Mouse (Mus musculus) heart, adult 8-10 months (tissue): ENCODE results near the gene Hist1h2bp. TPM values are rescaled to one million over a fixed set of nuclear protein-coding genes. Genes with fewer than 3 reads are reported as not detected.
"Not testable (repeated sequence)": the region's sequence is repeated elsewhere in the genome, so short reads cannot be mapped to it uniquely, and the experiment has no call there.

Experiments used
- DNase-seq: peaks from one replicate; pipeline ENCODE4 v3.0.0; 2022; ENCODE audit warnings: low spot score
- total RNA-seq, 4 experiments: library from RNA; stranded (reverse); gene quantifications; 2 replicates each; pipeline ENCODE4 v1.2.4; 2022

Gene Hist1h2bp
- 1 to 10 TPM in 3 of 4 experiments, under 1 TPM in 1; 0.81 to 6.2 (median 1.3) TPM for total RNA-seq

DNA sequence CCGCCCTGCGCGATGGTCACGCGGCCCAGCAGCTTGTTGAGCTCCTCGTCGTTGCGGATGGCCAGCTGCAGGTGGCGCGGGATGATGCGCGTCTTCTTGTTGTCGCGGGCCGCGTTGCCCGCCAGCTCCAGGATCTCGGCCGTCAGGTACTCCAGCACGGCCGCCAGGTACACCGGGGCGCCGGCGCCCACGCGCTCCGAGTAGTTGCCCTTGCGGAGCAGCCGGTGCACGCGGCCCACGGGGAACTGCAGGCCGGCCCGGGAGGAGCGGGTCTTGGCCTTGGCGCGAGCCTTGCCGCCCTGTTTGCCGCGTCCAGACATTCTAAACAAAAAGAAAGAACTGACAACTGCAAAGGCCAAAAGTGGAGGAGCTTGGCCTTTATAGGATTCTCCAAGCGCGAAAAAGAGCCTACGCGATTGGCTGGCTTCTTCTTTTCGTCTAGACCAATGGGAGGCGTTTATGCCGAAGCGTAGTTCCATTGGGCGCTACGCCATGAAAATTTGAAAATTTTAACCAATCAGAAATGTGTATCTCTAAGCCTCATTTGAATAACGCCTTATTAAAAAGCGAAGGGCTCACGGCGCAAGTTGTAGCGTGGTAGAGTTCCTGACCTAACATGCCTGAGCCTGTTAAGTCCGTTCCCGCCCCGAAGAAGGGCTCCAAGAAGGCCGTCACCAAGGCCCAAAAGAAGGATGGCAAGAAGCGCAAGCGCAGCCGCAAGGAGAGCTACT, at the start of gene Hist1h2bp, which contains the start of gene Hist1h2an:
Hist1h2bp (plus strand) TSS at position 563 of the 731 bp plus-strand sequence.
Hist1h2an (minus strand) TSS at position 320 of the 731 bp plus-strand sequence.
- peak; percentile 96 for DNase-seq

DNA sequence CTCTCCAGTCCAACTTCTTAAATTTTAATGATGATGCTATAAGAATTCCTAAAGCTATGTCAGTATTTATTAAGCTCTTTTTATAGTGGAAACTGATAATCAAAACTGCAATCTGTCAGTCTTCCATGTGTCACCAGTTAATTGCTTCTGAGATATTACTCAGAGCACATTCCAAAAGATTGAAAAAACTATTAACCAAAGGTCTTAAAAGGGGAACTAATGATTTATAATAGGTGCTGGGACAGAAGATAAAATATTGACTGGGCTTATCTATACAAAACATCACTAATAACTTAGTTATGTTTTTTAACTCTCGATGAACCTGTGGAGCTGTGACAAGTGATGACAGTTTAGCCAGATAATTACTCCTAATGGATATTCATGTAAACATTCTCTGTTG, 42.3 kb upstream of the Hist1h2bp start:
- no peak for DNase-seq

DNA sequence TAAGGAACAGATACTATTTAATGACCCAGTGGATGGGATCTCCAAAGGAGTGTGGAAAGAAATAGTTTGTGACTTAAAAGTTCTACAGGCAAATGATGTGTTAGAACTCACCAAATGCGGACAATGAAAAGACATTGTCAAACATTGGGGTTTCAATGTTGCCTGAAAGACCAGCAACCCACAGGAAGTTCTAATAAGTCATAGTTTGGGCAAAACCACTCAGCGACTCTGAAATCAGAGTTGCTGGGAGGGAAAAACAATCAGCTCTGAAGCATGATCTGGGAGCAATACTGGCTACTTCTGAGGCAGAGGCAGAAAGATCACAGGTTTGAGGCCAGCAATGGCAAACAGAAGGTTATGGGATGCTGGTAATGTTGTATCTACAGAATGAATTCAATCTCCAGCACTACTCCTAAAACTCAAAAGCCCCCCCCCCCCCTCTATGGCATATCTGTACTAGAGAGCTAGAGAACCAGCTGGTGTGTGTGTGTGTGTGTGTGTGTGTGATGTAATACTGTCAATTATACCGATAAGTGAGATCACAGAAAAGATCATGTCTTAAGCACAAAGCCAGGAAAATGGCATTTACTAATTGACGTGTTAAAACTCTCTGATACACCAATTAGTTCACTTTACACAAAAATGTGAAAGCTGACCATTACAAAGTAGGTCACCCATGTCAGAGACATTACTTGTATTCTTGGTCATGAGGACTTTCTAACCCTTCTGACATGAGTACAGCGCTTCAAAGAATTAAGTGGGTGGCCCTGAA, 37.7 kb upstream of the Hist1h2bp start:
- DNase-seq: no peak

DNA sequence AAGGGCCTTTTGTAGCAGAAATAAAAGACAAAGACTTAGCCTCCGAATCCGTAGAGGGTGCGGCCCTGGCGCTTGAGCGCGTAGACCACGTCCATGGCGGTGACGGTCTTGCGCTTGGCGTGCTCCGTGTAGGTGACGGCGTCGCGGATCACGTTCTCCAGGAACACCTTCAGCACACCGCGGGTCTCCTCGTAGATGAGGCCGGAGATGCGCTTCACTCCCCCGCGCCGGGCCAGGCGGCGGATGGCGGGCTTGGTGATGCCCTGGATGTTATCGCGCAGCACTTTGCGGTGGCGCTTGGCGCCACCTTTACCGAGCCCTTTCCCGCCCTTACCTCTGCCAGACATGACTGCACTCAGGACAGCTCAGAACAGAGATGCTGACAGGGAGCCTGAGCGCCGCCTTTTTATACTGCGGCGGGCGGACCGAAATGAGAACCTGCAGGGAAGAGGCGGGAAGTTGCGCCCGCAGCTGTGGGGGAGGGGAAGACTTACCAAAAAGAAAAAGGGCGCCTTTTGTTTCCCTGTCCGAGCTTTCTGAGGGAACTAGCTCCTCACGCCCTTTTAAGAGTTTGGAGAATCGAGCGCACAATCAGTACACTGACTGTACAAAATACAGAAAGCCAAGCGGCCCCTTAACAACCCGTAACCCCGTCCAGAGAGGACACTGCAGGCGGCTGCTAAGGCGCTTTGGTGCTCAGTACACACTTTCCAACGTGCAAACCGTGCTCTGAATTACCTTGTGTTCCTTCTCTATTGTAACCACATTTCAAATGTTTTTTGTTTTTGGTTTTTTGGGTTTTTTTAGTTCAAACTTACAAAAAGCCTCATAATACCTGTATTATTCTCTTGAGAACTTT, 36.9 kb upstream of the Hist1h2bp start, which contains the start of gene Hist1h4k:
Hist1h4k (minus strand) TSS at position 347 of the 859 bp plus-strand sequence.
- peak; percentile 75 for DNase-seq

DNA sequence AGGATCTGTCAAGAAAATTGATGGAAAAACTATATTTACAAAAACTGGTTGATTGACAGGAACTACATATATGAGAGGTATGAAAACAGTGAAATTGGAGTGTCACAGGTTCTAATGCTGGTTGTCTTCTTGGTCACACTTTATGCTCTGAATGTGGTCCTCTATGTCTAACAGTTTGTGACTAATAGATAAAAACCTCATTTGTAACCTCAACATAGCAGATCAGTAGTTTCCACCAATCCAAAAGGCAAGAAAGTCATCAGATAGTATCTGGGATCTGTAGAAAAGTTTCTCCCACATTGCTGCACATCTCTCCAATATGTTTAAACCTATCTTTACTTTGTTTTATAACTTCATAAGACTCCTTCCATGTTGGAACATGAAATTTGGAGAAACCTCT, 35.8 kb upstream of the Hist1h2bp start:
- DNase-seq: no peak

DNA sequence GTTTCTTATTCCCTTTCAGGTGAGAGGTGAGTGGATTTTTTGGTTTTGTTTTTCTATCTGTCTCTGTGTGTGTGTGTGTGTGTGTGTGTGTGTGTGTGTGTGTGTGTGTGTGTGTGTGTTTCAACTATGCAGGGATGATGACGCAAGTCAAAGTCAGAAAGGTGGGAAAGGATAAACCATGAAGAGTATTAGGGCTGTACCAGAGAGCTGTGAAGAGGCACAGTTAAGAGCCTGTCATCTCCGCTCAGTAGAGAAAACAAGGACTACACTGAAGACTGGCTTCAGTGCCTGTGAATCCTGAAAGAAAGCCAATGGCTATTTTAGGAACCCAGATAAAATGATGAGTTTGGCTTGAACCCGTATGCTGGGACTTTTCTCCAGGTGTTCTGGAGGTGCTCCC, 35.4 kb upstream of the Hist1h2bp start:
- DNase-seq: no peak

DNA sequence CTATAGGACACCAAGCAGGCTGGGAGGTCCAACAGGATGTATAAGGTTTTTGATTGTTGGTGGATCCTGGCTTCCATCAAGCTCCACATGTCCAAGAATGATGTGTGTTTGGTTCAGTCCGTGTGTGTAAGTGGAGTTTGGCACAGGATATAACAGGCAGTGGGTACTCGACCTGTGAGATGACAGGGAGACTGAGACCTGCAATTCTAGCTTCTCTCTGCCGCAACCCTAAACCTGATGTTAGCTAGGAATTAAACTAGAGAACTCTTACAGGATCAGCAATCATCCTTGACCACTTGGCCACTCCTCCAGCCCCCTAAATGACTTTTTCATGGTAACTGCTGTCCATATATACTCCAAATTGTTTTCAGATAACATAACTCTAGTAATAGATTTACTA, 34.9 kb upstream of the Hist1h2bp start:
- DNase-seq: no peak

DNA sequence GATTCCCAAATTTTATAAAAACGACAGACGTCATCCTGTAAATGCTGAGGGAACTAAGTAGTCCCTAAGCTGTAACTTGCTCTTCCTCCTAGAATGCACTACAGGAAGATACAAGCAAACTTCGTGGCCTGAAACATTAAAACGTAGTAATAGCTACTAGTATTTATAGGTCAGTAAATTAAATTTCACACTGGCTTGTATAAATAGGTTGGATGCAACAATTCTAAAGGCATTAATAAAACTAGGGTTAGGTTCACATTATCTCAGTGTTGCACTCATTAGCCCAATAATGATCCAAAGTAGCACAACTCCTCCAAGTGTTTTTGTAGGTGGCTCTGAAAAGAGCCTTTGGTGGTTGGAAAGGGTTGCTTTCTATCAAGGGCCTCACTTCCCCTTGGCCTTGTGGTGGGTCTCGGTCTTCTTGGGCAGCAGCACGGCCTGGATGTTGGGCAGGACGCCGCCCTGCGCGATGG, 34.2 kb upstream of the Hist1h2bp start:
- no peak for DNase-seq

DNA sequence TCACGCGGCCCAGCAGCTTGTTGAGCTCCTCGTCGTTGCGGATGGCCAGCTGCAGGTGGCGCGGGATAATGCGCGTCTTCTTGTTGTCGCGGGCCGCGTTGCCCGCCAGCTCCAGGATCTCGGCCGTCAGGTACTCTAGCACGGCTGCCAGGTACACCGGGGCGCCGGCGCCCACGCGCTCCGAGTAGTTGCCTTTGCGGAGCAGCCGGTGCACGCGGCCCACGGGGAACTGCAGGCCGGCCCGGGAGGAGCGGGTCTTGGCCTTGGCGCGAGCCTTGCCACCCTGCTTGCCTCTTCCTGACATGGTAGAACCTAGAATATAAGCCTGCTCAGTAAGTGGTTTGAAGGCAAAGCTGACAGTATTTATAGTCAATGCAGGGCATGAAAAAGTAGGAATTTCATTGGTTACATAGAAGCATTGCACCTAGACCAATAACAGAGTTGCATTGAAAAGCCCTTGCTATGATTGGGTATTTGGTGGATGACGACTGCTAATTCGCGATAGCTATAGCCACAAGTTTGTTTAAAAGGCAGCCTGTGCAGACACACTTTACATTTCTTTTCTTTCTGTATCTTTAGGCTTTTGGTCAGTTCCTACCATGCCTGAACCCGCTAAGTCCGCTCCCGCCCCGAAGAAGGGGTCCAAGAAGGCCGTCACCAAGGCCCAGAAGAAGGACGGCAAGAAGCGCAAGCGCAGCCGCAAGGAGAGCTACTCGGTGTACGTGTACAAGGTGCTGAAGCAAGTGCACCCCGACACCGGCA, 33.6 kb upstream of the Hist1h2bp start, which contains the start of the genes Hist1h2ak and Hist1h2bn:
Hist1h2ak (minus strand) TSS at position 304 of the 762 bp plus-strand sequence.
Hist1h2bn (plus strand) TSS at position 600 of the 762 bp plus-strand sequence.
- peak; percentile 89 for DNase-seq

DNA sequence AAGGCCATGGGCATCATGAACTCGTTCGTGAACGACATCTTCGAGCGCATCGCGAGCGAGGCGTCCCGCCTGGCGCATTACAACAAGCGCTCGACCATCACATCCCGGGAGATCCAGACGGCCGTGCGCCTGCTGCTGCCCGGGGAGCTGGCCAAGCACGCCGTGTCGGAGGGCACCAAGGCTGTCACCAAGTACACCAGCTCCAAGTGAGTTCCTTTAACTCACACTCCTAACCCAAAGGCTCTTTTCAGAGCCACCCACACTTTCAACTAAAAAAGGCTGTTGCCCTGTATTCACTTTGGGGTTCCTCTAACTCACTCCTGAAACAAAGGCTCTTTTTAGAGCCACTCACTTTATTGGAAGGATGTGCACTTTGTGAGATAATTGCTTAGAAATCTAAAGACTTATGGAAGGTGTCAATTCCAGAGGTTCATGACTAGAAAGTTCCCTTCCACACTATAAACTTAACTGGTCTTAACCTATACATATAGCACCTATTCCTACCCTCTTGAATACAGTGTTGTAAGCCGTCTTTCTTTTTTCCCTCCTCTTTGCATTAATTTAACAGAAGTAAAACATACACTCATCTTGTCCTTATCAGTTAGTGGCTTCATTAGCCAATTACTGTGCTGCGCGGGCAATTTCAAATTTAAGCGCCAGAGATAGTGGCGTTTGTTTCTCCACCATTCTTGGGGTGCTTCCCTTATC, 32.8 kb upstream of the Hist1h2bp start:
- DNase-seq: not testable (repeated sequence)

DNA sequence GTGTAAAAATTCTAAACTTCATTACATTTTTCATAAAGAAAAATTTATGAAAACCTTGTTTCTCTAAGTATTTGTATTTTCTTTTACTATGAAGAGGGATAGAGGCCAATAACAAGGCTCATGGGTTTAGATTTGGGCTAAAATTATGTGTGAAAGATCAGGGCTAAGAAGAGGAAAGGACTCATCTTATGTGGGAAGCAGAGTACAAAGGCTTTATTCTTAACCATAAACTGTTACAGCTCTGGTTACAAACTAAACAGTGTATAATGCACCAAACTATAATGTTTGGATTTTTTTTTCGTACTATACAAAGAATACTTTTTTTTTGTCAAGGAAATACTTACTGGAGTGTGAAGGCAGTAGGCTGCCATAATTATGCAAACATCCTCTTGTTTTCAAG, 31.6 kb upstream of the Hist1h2bp start:
- DNase-seq: no peak

DNA sequence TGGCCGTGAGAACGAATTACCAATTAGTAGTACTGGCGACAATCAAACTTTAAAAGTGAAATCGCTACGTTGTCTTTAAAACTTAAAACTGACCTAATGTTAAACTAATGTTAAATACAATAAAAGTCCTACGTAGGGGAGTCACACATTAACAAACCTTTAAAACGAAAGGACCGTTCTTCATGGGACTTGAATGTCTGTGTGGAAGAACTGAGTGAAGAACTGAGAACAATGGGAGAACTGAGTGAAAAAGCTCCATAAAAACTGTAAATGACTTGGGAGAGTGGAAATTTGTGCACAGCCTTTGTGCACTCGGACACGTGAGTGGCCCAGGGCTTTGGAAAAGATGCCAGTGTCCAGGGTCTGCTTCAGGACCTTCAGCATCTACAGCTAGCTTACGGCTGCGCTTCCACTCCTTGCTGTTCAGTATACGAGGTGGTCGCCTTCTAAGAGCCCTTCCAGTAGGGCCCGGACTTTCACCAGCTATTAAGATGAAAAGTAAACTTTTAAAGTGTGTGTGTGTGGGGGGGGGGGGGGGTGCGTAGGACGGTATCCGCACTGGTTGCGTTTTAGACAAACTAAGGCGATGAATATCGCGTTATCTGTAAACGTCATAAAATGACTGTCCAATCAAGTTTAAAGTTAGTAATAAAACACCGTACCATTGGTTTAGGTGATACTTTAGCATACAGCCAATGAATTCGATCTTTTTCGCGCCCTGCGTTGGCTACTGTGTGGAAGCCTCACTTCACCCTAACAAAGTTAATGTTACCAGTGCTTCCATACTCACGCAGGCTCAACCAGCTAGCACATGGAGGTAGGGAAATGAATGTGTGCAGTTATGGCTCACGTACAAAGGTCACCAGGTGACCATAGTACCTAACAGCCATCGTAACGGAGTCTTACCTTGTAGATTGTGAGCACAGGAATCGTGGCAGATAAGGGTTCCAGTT, 8.2 kb upstream of the Hist1h2bp start:
- DNase-seq: peak; percentile 90

DNA sequence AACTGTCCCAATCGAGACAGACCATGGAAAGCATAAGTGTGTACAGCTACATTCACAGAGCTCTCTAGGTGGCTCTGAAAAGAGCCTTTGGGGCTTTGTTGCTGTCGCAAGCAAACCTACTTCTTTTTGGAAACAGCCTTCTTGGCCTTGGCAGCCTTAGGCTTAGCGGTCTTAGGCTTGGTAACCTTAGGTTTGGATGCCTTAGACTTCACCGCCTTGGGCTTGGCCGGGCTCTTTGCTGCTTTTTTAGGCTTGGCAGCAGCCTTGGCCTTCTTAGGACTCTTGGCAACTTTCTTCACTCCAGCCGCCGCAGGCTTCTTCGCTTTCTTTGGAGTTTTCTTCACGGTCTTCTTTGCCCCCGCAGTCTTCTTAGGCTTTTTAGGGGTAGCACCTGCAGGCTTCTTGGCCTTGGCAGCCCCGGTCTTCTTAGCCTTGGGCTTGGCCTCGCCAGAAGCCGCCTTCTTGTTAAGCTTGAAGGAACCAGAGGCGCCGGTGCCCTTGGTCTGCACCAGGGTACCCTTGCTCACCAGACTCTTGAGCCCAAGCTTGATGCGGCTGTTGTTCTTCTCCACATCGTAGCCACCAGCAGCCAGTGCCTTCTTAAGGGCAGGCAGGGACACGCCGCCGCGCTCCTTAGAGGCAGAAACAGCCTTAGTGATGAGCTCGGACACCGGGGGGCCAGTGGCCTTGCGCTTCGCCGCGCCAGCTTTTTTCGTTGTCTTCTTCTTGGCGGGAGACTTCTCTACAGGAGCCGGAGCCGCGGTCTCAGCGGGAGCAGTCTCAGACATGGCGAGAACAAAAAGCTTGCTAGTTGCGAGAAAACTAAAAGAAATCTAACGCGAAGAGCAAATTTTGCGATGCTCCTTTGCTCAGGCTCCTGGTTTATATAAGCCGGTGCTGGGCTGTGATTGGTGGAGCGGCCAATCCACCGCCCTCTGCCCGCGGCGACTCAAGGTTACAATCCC, 7.2 kb upstream of the Hist1h2bp start, which contains the start of gene Hist1h1b:
Hist1h1b (minus strand) TSS at position 859 of the 965 bp plus-strand sequence.
- DNase-seq: peak; percentile 33

DNA sequence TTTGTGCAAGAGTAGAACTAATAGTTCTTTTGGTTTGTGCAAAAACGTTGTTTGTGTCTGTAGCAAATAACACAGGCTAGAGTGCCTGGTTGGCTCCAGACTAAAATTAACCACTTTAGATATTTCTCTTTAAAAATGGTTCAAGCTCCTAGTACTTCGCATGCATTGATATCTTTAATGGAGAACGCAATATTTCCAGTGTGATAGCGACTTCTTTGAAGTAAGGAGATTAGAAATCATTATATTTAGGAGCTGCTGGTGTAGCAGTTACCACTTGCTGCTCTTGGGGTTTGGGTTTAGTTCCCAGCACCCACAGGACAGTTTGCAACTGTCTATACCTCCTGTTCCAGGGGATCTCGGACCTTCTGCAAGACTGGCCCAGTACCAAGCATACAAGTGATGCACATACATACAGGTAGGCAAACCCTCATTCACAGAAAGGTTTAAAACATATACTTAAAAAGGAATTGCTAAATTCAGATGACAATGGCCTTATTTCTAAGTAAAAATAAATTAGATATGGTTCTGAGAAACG, 6.2 kb upstream of the Hist1h2bp start:
- no peak for DNase-seq

DNA sequence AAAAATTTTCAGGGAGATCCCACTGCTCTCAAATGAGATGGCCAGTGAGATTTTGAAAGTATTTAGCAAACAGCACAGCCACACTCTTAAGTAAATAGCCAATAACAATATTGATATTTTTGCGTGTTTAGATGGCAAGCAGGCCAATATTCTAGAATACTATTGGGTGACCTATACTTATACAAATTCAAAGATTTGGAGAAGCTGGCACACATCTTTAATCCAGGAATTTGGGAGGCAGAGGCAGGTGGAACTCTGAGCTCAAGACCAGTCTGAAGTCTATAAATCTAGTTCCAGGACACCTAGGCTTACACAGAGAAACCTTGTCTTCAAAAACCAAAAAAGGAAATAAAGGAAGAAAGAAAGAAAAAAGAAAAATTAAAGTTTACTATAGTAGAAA, 5.6 kb upstream of the Hist1h2bp start:
- DNase-seq: no peak

DNA sequence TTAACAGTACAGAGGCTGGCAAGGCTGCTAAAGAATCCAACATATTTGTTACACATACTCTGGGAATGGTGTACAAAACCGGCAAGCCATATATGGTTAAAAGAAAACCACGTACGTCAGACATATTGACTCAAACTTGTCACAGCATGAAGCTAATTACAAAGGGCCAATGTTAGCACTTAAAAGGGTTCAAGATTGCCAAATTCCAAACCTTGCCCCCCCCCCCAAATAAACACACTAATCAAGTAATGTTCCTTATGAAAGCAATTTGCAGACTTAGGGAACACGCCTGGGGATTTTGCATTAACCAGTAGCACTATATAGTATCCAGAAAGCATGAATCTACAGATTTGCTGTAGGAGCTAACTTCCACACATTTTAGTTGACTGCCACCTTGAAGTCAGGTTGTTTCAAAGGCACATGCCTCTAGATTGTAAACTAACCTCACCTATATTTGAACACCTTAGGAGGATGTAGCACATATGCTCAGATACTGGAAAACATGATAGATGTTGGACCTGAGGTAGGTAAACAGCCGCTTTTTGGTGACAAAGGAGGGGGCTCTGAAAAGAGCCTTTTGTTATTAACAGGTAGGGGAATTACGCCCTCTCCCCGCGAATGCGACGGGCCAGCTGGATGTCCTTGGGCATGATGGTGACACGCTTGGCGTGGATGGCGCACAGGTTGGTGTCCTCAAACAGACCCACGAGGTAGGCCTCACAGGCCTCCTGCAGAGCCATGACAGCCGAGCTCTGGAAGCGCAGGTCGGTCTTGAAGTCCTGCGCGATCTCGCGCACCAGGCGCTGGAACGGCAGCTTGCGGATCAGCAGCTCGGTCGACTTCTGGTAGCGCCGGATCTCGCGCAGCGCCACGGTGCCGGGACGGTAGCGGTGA, 4.7 kb upstream of the Hist1h2bp start:
- not testable (repeated sequence) for DNase-seq
